Mouse (Mus musculus) urinary bladder, adult 18-20 months (tissue): ENCODE measurements around the gene Dab1.

Experiments
- DNase-seq, 2 experiments: peaks; one replicate each; pipeline ENCODE4 v3.0.0; 2022; ENCODE audit warnings: low spot score in 2 of 2, mixed read lengths in 2 of 2

The Dab1 gene

DNA sequence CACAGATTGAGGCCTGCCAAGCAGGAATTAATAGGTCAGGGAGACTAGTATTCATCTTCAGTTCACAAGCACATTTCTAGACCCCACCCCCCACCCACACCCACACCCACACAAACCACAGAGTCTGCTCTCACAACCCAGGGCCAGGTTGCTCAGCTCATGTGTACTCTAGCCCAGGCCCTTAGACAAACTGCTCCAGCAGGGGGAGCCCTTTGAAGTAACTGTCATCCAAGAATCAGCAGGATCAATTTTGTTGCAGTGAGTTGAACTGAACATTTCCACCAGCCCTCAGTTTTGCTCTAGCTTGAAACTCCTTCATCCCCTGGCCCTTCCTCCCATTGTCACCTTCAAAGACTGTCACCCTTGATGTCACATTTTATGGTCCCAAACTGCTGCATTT is 1046.4 kb downstream of the Dab1 start:
- DNase-seq: peak; percentile 9 to 37

DNA sequence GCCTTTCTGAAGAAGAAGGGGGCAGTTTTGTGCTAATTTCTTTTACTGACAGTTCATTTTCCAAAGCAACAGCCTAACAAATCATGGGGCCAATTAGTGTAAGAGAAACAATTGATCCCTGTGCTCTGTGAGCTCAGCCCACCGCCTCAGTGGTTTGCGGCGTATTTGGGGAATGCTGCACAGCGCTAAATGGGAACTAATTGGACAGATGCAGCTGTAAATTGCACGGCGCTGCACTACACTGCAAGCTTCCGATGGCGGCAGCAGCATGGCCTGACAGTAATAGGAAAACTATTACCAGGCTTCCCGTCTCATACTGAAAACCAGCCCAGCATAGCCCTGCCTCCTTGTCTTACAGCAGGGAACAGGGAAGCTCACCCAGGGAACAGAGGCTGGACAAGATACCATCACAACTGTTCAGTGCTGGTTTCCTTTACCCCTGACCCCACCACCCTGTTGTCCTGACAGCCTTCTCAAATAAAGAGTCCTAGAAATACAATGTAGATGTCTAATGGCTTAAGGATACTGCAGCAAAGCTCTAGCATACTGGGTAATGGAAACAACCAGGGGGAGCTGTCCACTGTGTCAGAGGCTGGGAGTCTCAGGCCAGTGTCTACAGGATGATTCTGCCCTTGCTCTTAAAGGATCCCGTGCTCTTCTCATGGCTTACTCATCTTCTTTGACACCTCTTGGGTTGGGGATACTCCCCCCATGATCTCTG is 1047.8 kb downstream of the Dab1 start:
- DNase-seq: no peak

DNA sequence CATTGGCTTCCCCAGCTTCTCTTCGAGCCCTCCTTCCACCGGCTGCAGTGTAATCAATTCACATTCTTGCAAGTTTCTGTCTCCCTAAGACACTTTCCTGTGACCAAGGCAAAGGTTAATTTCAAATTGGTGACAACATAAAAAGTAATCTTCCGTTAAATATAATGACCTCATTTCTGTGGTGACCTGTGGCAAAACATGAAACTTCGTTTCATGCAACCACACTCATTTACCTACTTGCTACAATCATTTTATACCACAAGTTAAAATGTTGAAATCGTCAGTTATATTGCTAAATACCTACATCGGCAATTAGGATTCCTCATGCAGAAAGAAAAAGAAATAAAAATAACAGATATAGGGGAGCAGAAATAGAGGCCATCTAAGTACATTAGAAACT is 1048.9 kb downstream of the Dab1 start:
- DNase-seq: no peak

GRCm38 (mm10) chr4:104669406-104669805 is 1050.2 kb downstream of the Dab1 start:
- no peak for DNase-seq

DNA sequence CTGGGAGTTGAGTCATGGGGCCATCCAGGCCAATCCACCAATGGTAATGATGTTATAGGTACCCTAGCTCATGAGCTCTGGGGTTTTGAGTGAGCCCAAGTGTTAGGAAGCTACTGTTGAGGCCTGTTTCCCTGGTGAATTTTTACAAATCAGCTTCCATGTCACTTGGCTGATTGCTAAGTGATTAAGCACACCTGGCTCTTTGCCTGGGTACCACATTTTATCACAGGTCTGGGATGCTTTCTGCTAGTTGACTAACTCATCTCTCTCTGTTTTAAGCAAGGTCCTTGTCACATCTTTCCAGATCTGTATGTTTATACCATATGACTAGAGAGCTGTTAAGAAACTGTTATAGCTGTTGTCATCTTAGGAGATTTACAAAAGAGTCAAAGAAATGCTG is 1051.6 kb downstream of the Dab1 start:
- DNase-seq: no peak

DNA sequence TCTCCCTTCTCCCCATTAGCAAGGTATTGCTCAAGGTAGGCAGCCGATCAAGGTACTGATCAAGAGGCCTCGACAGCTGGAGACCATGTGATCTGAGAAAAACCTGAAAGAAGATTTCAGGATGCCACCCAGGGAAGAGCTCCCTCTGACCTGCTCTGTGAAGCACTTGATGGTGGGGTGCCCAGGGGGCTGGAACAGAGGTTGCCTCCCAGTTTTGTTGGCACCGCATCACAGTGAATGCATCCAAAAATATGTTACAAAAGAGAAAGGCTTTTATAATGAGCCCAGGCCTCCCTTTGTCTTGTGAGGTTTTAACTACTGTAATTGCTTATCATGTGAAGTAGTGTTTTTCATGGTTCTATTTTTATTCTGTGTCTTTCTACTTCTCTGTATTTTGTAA is 1054.2 kb downstream of the Dab1 start:
- DNase-seq: no peak

- no peak for DNase-seq
These were observed 1055.5 kb downstream of the Dab1 start for GRCm38 (mm10) chr4:104674706-104675105.

DNA sequence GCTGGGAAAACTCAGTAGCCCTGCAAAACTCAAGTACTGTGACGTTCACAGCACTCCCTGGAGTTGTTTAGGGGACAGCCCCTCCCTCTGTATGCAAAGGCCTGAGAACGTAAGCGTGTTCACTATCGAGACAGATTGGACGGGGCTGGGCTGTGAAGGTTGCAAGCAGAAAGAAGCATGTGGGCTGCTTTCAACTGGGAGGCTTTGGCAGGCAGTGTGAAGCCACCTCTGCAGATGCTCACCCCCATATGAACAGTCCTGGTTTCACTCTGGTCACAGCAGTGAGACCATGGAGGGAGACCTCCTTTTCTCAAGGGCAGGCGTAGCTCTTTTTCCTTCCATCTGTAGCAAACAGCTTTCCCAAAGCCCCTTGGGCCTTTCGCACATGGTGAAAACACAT is 1059.1 kb downstream of the Dab1 start:
- DNase-seq: no peak

GRCm38 (mm10) chr4:104680475-104680874 is 1061.3 kb downstream of the Dab1 start:
- DNase-seq: no peak

DNA sequence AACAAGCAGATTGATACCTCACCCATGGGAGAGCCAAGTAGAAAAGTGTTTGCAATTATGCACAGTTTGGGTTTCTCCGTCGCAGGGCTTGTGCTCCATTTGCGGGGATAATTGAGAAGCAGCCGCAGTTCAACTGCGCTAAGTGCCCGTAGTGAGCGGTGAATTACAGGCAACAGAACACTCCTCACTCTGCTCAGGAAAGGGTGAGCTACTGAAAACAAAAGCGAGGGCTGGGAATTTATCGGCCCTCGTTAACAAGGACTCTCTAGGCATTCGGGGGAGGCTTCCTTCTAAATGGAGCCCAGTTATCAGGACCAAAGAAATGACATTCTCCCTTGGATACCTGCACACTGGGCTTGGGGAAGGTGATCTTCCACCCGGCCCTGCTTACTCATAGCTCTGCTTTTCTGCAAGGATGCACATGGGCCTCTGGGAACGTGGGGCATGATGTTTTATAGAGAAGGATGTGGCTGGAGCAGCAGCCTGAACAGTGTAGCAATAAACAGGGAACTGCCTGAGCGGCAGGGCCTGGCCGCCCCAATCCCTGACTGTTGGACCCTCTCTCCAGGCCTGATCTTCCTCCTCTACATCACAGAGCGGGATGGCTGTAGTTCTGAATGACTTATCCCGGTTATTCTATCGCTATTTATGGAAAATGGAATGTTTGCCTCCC is 1067.1 kb downstream of the Dab1 start:
- DNase-seq: no peak

DNA sequence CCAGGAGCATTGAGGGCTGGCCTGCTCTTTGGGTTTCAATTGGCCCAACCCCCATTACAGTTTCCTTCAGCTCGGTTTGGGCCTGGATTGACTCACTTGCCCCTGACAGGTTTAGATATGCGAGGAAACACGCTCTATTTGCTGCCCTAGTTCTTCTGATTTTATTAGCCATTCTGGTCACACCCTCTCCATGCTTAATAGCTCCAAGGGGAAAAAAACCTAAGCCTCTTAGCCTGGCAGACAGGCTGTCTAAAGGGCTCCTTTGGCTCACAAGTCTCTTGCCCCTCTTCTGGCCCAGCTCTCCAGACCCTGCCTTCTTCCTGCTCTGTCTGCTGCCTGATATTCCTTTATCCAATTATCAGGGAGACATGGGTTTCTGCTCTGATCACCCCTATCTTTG is 1069.9 kb downstream of the Dab1 start:
- DNase-seq: no peak

- DNase-seq: no peak
These were observed 1071.9 kb downstream of the Dab1 start for GRCm38 (mm10) chr4:104691026-104691425.

DNA sequence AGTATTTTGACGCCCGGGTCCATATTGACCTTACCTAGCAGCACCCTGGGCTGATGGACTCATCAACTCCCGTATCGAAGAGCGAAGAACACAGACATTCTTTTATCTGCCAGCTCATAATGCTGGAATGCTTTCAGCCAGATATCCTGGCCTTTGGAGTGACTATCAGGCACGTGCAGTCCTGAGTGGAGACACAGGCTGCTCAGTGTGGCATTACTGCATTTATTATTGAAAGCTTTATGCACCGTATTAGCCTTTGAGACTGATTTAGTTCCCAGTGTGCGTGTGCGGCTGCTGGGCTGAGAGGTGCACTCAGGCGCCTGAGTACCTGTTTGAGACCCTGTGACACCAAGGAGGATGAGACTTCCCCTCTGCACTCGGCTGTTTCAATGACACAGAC is 1075.0 kb downstream of the Dab1 start:
- DNase-seq: no peak

DNA sequence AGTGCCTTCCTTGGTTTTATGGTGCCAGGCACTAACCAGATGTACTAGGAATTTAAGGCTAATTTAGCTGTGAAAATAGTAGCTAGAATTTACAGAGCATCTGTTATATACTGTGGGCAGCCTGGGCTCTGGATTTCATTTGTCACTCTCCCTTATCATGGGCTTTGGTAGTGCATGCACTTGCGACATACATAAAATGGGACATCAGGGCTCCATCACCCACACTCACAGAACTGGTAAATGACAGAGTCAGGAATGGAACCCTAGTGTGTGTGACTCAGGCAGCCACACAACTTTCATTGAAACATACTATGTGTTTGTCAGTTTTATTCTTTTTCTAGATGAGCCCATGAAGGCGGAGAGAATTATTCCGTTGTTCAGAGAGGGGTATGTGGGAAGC is 1077.4 kb downstream of the Dab1 start:
- DNase-seq: no peak

GRCm38 (mm10) chr4:104697703-104698102 is 1078.5 kb downstream of the Dab1 start:
- DNase-seq: no peak

DNA sequence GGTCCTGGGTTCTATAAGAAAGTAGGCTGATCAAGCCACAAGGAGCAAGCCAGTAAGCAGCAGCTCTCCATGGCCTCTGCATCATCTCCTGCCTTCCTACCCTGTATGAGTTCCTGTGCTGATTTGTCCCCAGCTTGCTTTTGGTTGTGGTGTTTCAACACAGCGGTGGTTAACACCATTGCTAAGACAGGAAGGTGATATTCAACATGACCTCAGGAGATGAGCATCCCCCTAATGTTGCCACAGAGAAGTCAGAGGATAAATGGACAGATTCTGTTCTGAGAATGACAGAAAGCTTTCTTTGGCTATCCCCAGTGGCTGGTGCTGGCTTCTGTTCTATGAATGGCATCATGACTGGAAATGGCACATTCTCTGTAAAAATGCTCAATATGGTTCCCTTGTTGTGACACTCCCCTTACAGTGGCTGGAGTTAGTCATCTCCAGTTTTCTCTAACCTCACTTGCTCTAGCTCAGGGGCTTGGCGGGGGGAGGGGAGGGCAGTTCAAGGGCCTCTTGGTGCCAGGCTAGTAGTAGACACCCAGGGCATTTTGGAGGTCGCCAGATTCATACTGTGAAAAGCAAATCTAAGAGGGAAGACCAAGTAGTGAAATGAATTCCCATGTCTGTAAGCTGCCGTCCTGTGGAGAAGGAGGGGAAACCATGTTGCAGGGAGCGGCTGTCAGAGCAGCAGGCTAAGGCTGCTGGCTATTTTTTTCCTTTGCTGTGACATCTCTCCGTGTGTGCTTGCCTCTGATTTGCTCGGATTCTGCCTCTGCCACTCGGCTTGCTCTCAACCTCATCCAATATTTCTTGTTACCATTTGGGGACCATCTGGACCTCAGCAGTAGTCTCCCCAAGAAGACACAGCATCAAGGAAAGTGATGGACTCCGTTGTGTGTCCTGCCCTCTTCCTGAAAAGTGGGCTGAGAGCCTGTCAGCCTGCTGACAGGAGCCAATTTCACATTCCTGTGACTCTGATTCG is 1086.8 kb downstream of the Dab1 start:
- no peak for DNase-seq

DNA sequence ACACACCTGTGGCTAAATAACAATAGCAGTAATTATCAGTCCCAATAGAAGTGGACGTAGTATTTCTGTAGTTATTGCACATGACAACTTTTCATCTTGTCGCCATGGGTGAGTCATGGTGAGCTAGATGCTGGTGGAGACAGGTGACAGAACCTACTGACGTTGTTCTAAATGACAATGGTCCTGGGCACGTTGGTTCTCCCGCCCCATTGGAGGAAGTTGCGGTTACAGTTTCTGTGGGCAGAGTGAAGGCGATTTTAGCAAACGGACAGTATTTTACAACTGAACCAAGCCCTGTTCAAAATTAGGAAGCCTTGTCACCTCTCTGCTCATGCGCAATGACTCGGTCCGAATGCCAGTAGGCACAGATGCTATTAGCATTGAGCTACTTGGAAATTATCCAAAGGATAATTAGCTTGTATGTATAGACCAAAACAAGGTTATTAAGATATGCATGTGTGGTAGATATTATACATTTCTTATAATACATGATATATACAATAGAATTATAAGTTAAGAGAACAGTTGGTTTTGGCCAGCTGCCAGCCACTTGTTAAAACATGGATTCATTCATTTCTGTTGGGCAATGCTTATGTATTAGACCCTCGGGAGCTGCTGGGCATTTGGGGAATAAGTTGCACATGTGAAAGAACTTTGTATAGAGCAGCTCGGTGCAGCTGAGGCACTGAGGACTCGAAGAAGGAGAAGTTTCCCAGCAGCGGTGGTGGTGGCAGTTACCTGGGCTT is 1093.4 kb downstream of the Dab1 start:
- no peak for DNase-seq

DNA sequence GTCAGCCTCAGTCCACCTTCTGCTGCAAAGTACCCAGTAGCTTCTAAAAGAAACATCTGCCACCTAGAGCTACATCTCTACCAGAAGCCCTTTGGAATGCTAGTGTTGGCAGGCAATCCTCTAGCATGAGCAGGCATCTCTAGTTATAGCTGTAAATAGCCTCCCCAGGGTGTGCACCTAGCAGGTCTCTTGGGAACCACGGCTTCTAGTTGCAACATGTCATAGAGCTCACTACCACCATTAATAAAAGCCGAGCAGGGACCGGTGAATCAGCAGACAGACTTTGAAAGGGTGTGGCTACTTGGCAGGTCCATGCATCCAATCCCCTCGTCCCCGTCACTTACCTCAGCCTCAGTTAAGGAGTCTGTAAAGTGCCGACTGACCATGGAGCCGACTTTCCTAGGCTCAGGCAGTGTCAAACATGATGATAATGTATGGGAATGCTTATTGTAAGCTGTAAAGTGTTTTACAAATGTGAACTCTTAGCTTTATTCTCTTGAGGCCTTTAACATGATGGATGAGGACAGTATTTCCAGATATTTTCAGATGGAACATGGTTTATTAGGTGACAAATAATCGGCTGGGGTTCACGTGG is 1095.9 kb downstream of the Dab1 start:
- peak in 1 of 2 experiments; percentile 3 for DNase-seq

DNA sequence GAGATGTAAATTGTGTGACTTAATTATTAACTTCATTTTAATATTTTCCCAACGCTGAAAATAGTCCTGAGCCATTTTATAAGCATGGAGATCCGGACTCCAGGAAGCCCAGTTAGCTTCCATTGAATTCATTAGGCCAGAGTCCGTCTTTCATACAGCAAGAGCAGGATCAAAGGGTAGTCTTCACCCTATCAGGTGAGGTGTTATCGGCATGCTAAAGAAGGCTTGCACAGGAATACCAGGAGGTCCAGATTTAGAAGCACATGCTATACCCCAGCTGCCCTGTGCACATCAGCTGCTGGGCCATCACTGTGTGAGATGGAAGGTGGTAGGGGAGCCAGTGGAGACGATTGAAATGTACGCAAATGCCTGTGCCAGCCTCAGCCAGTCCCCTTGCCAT is 1096.7 kb downstream of the Dab1 start:
- no peak for DNase-seq

DNA sequence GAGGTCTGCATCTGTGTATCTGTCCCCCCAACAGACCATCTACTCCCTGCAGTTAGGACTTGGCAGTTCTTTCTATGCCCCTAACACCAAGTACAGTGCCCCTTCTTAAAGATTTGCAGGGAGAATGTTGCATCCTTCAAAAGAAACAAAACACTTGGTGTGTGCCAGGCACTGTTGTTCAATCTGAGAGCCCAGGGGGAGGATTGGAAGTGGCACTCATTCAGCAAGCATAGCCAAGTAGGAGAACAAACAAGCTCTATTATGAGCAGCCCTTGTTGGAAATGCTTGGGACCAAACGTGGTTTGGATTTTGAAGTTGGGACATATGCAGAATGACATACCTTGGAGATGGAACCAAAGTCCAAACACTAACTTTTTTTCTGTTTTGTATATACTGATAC is 1097.3 kb downstream of the Dab1 start:
- DNase-seq: no peak
